Mouse (Mus musculus): ENCODE data around the gene Ttc39b. TPM values are rescaled to one million over a fixed set of nuclear protein-coding genes. Genes with fewer than 3 reads are reported as not detected.
A peak's percentile ranks its signal among the peaks of the same experiment; 100 is the strongest.

Ttc39b gene
- polyA plus RNA-seq, 1 experiment from 2014 or later: 1.8 TPM

DNA sequence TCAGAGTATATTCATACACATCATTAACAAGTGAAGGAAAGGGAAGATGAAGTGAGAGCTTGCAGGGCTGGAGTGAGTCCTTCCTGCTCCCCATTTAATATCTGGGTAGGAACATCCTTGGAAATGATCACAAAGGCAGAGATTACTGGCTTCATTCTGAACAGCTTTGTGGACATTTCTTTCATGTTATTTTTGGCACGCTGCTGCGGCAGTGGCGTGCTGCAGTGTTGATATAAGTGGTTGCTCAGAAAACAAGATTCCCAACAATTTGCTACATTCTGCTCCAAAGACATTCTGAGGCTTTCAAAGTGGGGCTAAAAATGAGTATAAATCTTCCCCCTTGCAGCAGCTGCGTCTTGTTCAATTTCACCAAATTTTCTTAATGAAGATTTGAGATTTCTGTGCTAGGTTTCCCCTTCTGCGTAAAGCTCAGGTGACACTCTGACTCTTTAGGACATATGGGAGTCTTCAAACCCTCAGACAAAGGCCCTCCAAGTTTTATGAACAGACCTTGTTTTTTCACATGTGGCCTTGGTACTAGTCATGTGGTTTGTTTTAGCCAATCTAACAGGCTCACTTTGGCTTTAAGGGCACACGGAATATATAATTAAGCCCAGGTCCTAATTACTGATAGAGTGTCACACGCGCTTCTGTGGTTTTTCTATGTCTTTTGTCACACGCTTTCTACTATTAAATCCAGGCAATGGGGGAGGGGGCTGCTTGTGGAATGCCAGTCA is 109.1 kb downstream of the Ttc39b start:
- no peaks in the 10 kb centered on the region for H3K36me3 ChIP-seq
- H3K27ac ChIP-seq (replicated peaks): no peak overlapping the region
- H3K27me3 ChIP-seq (ENCODE audit: low read depth, poor library complexity, severe bottlenecking): no peaks in the 10 kb centered on the region
- H3K4me1 ChIP-seq: no peaks in the 10 kb centered on the region
- no peak for DNase-seq (ENCODE audit: low spot score)
- WGBS: 82% methylated on average over 9 of the region's 9 CpGs
- no peaks in the 10 kb centered on the region for H3K9me3 ChIP-seq (replicated peaks)
- no peak overlapping the region for H3K4me3 ChIP-seq

DNA sequence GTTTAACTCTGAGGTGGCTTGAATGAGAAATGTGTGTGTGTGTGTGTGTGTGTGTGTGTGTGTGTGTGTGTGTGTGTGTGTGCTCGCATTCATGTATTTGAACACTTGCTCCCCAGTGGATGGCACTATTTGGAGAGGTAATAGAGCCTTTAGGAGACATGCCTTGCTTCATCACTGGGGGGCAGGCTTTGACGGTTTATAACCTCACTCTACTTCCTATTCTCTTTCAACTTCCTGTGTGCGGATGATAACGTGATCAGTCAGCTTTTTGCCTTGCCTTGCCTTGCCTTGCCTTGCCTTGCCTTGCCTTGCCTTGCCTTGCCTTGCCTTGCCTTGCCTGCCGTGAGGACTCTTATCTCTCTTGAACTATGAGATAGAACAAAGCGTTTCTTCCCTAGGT is 110.3 kb downstream of the Ttc39b start:
- Histone ChIP-seq H3K4me1 (no peaks in the 10 kb centered on the region), H3K27ac (replicated peaks) (no peak overlapping the region), H3K9me3 (replicated peaks) (no peaks in the 10 kb centered on the region), H3K36me3 (no peaks in the 10 kb centered on the region), H3K27me3 (ENCODE audit: low read depth, poor library complexity, severe bottlenecking) (no peaks in the 10 kb centered on the region), H3K4me3 (no peak overlapping the region)
- DNase-seq (ENCODE audit: low spot score): no peak
- WGBS: 84% methylated on average over 5 of the region's 6 CpGs

DNA sequence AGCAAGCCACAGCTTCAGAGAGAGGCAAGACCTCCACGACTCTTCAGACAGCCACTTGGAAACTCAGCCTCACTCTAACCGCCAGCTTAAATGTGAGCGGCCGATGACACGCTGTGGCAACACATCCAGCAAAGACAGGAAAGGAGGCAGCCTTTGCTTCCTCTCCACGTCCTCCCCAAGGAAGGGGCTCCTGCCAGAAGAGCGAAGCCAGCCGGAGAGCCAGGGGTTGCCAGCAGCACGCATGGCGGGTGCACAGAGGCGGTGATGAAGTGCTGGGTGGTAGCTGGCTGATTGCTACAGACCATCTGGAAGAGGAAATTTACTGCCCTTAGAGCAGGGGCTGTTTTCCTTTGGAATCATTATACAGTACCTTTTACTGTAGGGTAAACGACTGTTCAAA is 112.3 kb downstream of the Ttc39b start:
- no peak for DNase-seq (ENCODE audit: low spot score)
- no peaks in the 10 kb centered on the region for H3K36me3 ChIP-seq
- H3K27ac ChIP-seq (replicated peaks): no peak overlapping the region
- H3K9me3 ChIP-seq (replicated peaks): no peaks in the 10 kb centered on the region
- H3K4me1 ChIP-seq: peaks cover 7% of the 10 kb centered on the region
- H3K4me3 ChIP-seq: no peak overlapping the region
- 79% methylated on average over 12 of the region's 12 CpGs for WGBS
- no peaks in the 10 kb centered on the region for H3K27me3 ChIP-seq (ENCODE audit: low read depth, poor library complexity, severe bottlenecking)

DNA sequence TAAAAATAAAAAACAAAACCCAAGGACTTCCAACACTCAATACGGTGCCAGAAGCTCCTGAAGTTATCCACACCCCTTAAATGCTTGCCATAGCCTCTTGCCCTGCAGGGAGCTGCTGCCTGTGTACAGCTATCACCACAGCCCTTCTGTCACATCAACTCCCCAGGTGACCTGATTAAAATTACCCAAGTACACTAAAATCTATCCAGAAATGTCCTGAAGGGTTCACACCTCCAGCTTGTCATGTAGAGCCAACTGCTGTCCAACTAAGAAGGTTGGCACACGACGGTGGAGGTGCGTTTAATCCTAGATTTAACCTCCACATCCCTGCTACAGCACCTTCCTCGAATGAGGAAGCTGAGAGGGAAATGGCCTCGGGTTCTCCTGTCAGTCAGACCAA is 113.6 kb downstream of the Ttc39b start:
- no peak for DNase-seq (ENCODE audit: low spot score)
- Histone ChIP-seq H3K9me3 (replicated peaks) (no peaks in the 10 kb centered on the region), H3K36me3 (no peaks in the 10 kb centered on the region), H3K27me3 (ENCODE audit: low read depth, poor library complexity, severe bottlenecking) (no peaks in the 10 kb centered on the region), H3K27ac (replicated peaks) (no peak overlapping the region), H3K4me3 (no peak overlapping the region), H3K4me1 (peaks cover 9% of the 10 kb centered on the region)
- WGBS: 89% methylated on average over 6 of the region's 6 CpGs

DNA sequence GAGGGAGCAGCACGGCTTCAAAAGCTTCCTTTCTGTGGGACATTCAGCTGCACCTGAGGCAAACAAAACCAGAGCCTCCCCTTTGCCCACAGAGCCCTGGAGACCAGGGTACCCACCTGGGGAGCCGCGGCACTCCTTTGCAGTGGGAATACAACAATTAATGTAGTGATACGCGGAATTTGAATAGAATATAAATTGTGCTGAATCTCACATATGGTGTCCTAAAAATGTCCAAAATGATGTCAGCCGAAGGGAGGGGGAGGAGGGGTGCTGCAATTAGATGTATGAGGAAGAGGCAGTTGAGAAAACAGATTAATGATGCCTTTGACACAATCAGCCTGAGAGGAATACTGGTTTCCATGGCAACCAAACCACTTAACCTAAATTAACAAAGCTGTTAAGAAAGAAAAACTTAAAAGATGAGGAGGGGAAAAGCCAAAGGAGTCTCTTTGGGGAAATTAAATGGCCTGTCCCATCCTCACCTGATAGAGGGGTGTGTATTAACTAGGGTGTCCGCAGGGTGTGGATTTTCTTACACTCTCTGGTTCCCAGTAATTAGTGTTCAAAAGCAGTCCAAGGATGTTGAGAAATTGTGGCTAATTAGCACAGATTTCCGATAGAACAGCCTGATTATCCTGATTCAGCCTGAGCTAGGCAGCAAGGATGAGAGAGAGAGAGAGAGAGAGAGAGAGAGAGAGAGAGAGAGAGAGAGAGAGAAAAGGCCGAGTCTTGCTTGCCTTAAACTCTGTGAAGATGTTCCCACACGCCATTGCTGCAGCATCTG is 117.1 kb downstream of the Ttc39b start:
- DNase-seq (ENCODE audit: low spot score): no peak
- H3K4me3 ChIP-seq: no peak overlapping the region
- H3K9me3 ChIP-seq (replicated peaks): no peaks in the 10 kb centered on the region
- no peaks in the 10 kb centered on the region for H3K36me3 ChIP-seq
- H3K27ac ChIP-seq (replicated peaks): no peak overlapping the region
- no peaks in the 10 kb centered on the region for H3K27me3 ChIP-seq (ENCODE audit: low read depth, poor library complexity, severe bottlenecking)
- WGBS: 65% methylated on average over 10 of the region's 10 CpGs
- peaks cover 9% of the 10 kb centered on the region for H3K4me1 ChIP-seq

DNA sequence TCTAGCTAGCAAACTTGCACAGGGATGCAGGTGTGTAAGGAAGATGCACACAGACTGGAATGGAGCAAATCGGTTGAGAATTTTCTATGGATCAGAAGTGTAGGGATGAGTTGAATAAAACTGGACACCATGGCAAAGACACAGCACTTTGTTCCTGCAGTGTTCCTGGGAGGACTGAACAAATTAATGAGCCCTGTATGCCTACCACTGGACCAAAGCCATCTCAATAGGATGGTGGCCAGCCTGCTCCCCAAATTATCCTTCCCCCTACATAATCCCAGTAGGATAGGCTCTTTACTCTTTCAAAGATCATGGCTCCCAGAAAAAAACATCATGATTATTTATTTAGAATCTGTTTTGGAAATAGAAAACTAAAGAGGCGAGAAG is 117.6 kb downstream of the Ttc39b start:
- Histone ChIP-seq H3K27ac (replicated peaks) (no peak overlapping the region), H3K4me3 (no peak overlapping the region)
- WGBS: 85% methylated on average over 2 of the region's 2 CpGs

DNA sequence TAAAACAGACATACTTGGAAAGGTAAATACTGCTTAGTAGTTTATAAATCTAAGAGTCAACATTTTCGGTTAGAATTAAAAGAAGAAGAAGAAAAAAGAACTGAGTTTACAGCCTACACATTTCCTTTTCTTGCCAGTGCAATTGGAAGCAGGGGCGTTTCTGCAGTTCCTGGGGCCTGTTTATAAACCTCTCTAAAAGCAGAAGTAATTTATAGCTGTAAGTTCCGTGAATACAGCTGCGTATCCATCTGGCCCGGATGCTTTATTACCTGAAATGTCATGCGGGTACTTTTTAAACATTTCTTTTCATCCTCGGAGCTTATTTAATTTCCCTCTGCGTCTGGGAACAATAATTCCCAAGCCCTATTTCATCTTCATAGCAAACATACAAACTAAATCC is 124.7 kb downstream of the Ttc39b start:
- Histone ChIP-seq H3K27me3 (ENCODE audit: low read depth, poor library complexity, severe bottlenecking) (no peaks in the 10 kb centered on the region), H3K9me3 (replicated peaks) (no peaks in the 10 kb centered on the region), H3K36me3 (no peaks in the 10 kb centered on the region), H3K4me1 (no peaks in the 10 kb centered on the region), H3K27ac (replicated peaks) (no peak overlapping the region), H3K4me3 (no peak overlapping the region)
- no peak for DNase-seq (ENCODE audit: low spot score)
- 88% methylated on average over 8 of the region's 8 CpGs for WGBS

More for the DNA sequence above, 117.6 kb downstream of the Ttc39b start:
- no peak for DNase-seq (ENCODE audit: low spot score)
- no peaks in the 10 kb centered on the region for H3K27me3 ChIP-seq (ENCODE audit: low read depth, poor library complexity, severe bottlenecking)
- peaks cover 9% of the 10 kb centered on the region for H3K4me1 ChIP-seq
- H3K9me3 ChIP-seq (replicated peaks): no peaks in the 10 kb centered on the region
- no peaks in the 10 kb centered on the region for H3K36me3 ChIP-seq

DNA sequence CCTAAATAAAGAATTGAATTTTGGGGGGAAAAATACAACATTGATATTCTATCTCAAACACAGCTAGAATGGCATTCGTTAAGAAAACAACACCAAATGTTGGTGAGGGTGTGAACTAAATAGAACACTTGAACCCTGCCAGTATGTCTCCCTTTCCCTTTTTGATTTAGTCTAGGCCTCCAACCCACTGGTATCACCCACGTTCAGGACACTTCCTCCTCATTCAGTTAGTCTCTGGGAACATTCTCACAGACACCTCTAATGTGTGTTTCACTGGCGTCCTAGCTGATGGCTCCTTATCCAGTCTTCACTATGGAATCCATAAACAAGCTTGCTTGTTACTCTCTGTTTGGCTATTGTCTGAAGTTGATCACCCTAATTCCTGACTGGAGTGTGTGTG is 125.9 kb downstream of the Ttc39b start:
- Histone ChIP-seq H3K9me3 (replicated peaks) (no peaks in the 10 kb centered on the region), H3K27ac (replicated peaks) (no peak overlapping the region), H3K4me1 (no peaks in the 10 kb centered on the region), H3K36me3 (no peaks in the 10 kb centered on the region), H3K4me3 (no peak overlapping the region), H3K27me3 (ENCODE audit: low read depth, poor library complexity, severe bottlenecking) (no peaks in the 10 kb centered on the region)
- WGBS: 76% methylated on average over 3 of the region's 3 CpGs
- no peak for DNase-seq (ENCODE audit: low spot score)

DNA sequence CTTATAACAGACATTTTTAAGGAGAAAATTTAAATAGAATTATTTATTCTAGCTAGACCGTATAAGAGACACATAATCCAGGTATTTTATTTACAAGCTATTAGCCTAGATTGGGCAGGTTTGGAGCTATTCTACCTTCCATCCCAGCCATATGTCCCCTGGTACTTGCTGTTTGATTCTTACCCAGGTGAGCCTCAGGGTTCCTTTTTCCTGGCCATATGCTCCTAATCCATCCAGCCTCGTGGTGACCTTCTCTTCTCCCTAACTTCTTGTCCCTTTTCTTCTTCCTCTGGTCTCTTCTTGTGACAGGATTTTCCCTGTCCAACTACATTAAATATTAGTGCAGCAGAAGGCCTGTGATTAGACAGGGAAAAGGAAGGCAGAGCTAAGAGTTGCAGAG is 134.3 kb downstream of the Ttc39b start:
- no peak for DNase-seq (ENCODE audit: low spot score)
- Histone ChIP-seq H3K9me3 (replicated peaks) (no peaks in the 10 kb centered on the region), H3K27ac (replicated peaks) (no peak overlapping the region), H3K4me1 (peaks cover 6% of the 10 kb centered on the region), H3K27me3 (ENCODE audit: low read depth, poor library complexity, severe bottlenecking) (no peaks in the 10 kb centered on the region), H3K36me3 (no peaks in the 10 kb centered on the region), H3K4me3 (no peak overlapping the region)
- 80% methylated on average over 2 of the region's 2 CpGs for WGBS

DNA sequence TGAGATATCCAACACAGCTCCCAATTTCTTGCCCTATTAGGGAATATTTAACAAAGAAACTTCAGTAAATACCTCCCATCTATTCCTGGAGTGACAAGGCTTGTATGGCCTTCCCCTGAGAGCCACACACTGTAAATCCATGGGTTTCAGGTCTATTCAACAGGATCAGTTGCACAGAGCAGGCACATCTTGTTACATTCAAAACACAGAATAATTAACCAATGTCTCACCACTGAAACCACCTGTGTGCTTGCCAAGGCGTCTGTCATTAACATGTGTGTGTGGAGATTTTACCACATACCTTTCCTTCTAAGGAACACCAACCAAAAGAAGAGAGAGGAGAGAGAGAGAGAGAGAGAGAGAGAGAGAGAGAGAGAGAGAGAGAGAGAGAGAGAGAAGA is 136.7 kb downstream of the Ttc39b start:
- H3K9me3 ChIP-seq (replicated peaks): no peaks in the 10 kb centered on the region
- no peaks in the 10 kb centered on the region for H3K27me3 ChIP-seq (ENCODE audit: low read depth, poor library complexity, severe bottlenecking)
- H3K36me3 ChIP-seq: no peaks in the 10 kb centered on the region
- 84% methylated on average over 1 of the region's 1 CpGs for WGBS
- no peak overlapping the region for H3K27ac ChIP-seq (replicated peaks)
- DNase-seq (ENCODE audit: low spot score): no peak
- peaks cover 13% of the 10 kb centered on the region for H3K4me1 ChIP-seq
- H3K4me3 ChIP-seq: no peak overlapping the region

DNA sequence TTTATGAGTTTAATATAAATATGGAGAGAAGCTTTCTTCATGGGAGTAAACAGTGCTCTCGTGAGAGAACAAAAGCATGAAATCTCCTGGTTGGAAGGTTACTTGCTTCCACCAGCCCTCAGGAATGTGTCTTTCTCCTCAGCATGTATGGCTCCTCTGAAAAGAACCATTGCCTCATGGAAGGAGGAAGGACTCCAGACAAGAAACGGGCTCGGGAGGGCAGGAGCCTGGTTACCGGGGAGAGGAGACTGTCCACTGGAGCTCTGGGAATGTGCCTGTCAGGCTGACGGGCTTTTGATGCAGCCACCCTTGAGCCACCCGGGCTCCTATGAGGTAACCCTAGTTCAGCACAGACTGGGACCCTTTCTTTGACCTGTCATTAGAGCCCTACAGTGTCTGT is 137.6 kb downstream of the Ttc39b start:
- WGBS: 34% methylated on average over 6 of the region's 6 CpGs
- H3K27ac ChIP-seq (replicated peaks): no peak overlapping the region
- no peaks in the 10 kb centered on the region for H3K9me3 ChIP-seq (replicated peaks)
- no peaks in the 10 kb centered on the region for H3K36me3 ChIP-seq
- H3K4me1 ChIP-seq: peaks cover 13% of the 10 kb centered on the region
- H3K27me3 ChIP-seq (ENCODE audit: low read depth, poor library complexity, severe bottlenecking): no peaks in the 10 kb centered on the region
- no peak overlapping the region for H3K4me3 ChIP-seq
- DNase-seq (ENCODE audit: low spot score): no peak

DNA sequence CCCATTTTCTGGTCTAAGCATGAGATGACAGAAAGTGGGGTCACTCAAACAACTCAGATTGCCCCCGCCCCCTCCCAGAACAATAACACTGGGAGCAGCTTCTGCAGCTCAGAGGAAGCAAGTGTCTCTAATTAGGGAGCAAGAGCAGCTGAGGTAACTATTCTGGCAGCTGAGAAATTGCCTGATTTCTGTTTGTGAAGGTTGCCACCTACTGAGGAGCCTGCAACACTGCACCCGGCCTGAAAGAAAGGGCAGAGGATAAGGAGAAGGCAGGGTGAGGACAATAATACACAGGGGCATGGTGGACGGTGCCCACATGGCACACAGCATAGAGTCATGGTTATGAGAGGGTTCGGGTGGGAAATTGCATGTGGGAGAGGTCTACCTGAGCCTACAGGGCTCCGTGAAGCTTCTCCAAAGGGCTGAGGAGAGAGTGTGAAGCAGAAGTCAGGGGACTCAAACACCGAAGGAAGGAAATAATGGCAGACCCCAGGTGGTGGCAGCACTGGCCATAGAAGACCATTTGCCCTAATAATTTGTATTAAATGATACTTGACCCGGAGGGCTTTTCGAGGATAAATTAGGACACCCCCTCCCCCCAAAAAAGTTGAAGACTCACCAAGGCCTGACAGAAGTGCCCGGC is 140.6 kb downstream of the Ttc39b start:
- DNase-seq (ENCODE audit: low spot score): peak; percentile 65
- peak overlapping the region; percentile 64 for H3K27ac ChIP-seq (replicated peaks)
- peaks cover 13% of the 10 kb centered on the region for H3K4me1 ChIP-seq
- H3K36me3 ChIP-seq: no peaks in the 10 kb centered on the region
- WGBS: 42% methylated on average over 9 of the region's 9 CpGs
- no peak overlapping the region for H3K4me3 ChIP-seq
- no peaks in the 10 kb centered on the region for H3K9me3 ChIP-seq (replicated peaks)
- H3K27me3 ChIP-seq (ENCODE audit: low read depth, poor library complexity, severe bottlenecking): no peaks in the 10 kb centered on the region

Data from midbrain, embryonic 10.5 days (tissue).